Mouse (Mus musculus): Measurements from ENCODE around the gene Nelfb. TPM values are rescaled to one million over a fixed set of nuclear protein-coding genes. Genes with fewer than 3 reads are reported as not detected.

Gene Nelfb
- polyA plus RNA-seq, 1 experiment from 2014 or later: 22.3 TPM

DNA sequence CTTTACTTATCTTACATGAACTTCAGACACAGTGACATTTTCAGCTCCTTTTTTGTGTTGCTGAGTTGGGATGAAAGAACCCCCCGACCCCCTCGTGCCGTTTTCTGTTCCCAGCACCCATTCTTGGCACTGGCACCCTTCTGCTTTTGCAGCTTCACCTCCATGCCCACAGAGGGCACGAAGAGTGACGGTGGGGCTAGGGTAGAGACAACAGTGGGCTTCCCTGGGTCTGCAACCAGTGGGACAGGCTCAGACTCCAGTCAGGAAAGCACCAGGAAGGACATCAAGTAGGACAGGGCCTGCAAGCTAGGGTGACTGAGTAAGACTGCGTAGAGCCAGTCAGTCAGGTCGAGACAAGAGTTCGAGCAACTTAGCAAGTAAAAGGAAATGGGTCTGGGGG lies 29.0 kb upstream of the Nelfb start:
- Histone ChIP-seq H3K9ac (replicated peaks) (no peak overlapping the region), H3K4me3 (ENCODE audit: low read depth, low read length) (peak overlapping the region; percentile 47; the same call in 1 of the 2 replicates), H3K4me1 (ENCODE audit: insufficient read depth) (peaks cover 23% of the 10 kb centered on the region), H3K27ac (ENCODE audit: low read depth) (no peak overlapping the region), H3K9me3 (ENCODE audit: low read length) (no peaks in the 10 kb centered on the region), H3K27me3 (ENCODE audit: insufficient read depth, low read length) (peaks cover 26% of the 10 kb centered on the region), H3K4me2 (ENCODE audit: low read depth, low read length) (peak overlapping the region; percentile 78), H3K36me3 (replicated peaks; ENCODE audit: insufficient read depth, low read length) (no peaks in the 10 kb centered on the region)
- DNase-seq (no peak), ATAC-seq (no peak)
- 56% methylated on average over 8 of the region's 8 CpGs for WGBS (ENCODE audit: insufficient replicate concordance)
- TF ChIP-seq CTCF (IDR thresholded peaks at IDR 0.05; ENCODE audit: low read depth) (no peak), EP300 (IDR thresholded peaks at IDR 0.05; ENCODE audit: low read depth) (no peak)

GRCm38 (mm10) chr2:25239766-25240165 lies 28.5 kb upstream of the Nelfb start:
- WGBS (ENCODE audit: insufficient replicate concordance): 83% methylated on average over 3 of the region's 3 CpGs
- Histone ChIP-seq H3K9me3 (ENCODE audit: low read length) (no peaks in the 10 kb centered on the region), H3K27ac (ENCODE audit: low read depth) (no peak overlapping the region), H3K36me3 (replicated peaks; ENCODE audit: insufficient read depth, low read length) (no peaks in the 10 kb centered on the region), H3K9ac (replicated peaks) (no peak overlapping the region), H3K4me2 (ENCODE audit: low read depth, low read length) (no peak overlapping the region), H3K27me3 (ENCODE audit: insufficient read depth, low read length) (peaks cover 26% of the 10 kb centered on the region), H3K4me3 (ENCODE audit: low read depth, low read length) (no peak overlapping the region), H3K4me1 (ENCODE audit: insufficient read depth) (peaks cover 23% of the 10 kb centered on the region)
- no peak for DNase-seq
- TF ChIP-seq CTCF (IDR thresholded peaks at IDR 0.05; ENCODE audit: low read depth): no peak
- no peak for TF ChIP-seq EP300 (IDR thresholded peaks at IDR 0.05; ENCODE audit: low read depth)
- ATAC-seq: no peak

DNA sequence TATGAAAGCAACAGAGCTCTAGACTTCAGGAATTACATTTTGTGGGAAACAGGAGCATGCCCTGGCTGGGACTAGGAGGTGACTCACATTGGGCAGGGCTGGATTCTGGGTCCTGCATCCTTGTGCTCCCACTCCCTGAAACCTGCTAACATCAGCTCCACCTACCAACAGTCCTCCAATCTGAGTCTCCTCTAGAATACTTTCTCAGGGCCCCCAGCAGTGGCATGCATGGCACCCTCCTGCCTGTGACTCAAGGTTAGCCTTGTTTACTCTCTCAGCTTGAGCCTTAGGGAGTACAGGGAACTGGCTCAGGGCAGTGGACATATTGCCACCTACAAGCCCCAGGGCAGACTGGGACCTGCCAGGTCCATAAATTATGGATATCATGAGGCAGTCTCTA lies 26.8 kb upstream of the Nelfb start:
- H3K27me3 ChIP-seq (ENCODE audit: insufficient read depth, low read length): peaks cover 22% of the 10 kb centered on the region
- H3K4me2 ChIP-seq (ENCODE audit: low read depth, low read length): no peak overlapping the region

GRCm38 (mm10) chr2:25237522-25237921 lies 26.2 kb upstream of the Nelfb start:
- no peak overlapping the region for H3K4me3 ChIP-seq (ENCODE audit: low read depth, low read length)
- peaks cover 22% of the 10 kb centered on the region for H3K4me1 ChIP-seq (ENCODE audit: insufficient read depth)
- H3K36me3 ChIP-seq (replicated peaks; ENCODE audit: insufficient read depth, low read length): no peaks in the 10 kb centered on the region
- no peaks in the 10 kb centered on the region for H3K9me3 ChIP-seq (ENCODE audit: low read length)
- ATAC-seq (no peak), DNase-seq (no peak)
- H3K27ac ChIP-seq (ENCODE audit: low read depth): no peak overlapping the region
- TF ChIP-seq CTCF (IDR thresholded peaks at IDR 0.05; ENCODE audit: low read depth): no peak
- TF ChIP-seq EP300 (IDR thresholded peaks at IDR 0.05; ENCODE audit: low read depth): no peak
- no peak overlapping the region for H3K4me2 ChIP-seq (ENCODE audit: low read depth, low read length)
- 64% methylated on average over 4 of the region's 4 CpGs for WGBS (ENCODE audit: insufficient replicate concordance)
- peaks cover 16% of the 10 kb centered on the region for H3K27me3 ChIP-seq (ENCODE audit: insufficient read depth, low read length)
- H3K9ac ChIP-seq (replicated peaks): no peak overlapping the region

More for the DNA sequence above, 26.8 kb upstream of the Nelfb start:
- H3K9me3 ChIP-seq (ENCODE audit: low read length): no peaks in the 10 kb centered on the region
- DNase-seq (no peak), ATAC-seq (no peak)
- peaks cover 23% of the 10 kb centered on the region for H3K4me1 ChIP-seq (ENCODE audit: insufficient read depth)
- H3K9ac ChIP-seq (replicated peaks): no peak overlapping the region
- no peak overlapping the region for H3K4me3 ChIP-seq (ENCODE audit: low read depth, low read length)
- TF ChIP-seq CTCF (IDR thresholded peaks at IDR 0.05; ENCODE audit: low read depth): no peak
- H3K27ac ChIP-seq (ENCODE audit: low read depth): no peak overlapping the region
- H3K36me3 ChIP-seq (replicated peaks; ENCODE audit: insufficient read depth, low read length): no peaks in the 10 kb centered on the region

DNA sequence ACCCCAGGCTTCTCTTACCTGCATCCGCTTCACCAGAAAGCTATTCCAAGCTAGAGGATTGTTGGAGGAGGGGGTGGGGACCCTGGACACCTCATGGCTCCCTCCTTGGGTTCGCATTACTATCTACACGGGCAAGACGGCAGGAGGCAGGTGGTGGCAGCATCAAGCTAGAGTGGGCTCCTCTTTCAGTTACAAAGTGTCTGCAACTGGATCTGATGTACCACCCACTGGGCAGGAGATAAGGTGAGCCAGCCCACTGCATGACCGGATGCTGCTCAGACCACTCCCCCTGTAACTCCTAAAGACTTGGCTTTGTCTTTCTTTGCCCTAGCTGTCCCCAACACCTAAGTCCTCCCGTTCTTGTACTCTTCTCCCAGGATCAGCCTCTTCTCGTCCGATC lies 25.3 kb upstream of the Nelfb start, which contains the start of gene Rnf224:
TSS of gene Rnf224 (minus strand) at position 174 of the 400 bp plus-strand sequence.
- Histone ChIP-seq H3K9me3 (ENCODE audit: low read length) (no peaks in the 10 kb centered on the region), H3K27ac (ENCODE audit: low read depth) (no peak within 1 kb of the TSS), H3K4me2 (ENCODE audit: low read depth, low read length) (no peak within 1 kb of the TSS), H3K4me1 (ENCODE audit: insufficient read depth) (peaks cover 14% of the 10 kb centered on the region), H3K36me3 (replicated peaks; ENCODE audit: insufficient read depth, low read length) (no peaks in the 10 kb centered on the region), H3K27me3 (ENCODE audit: insufficient read depth, low read length) (peaks cover 8% of the 10 kb centered on the region), H3K9ac (replicated peaks) (no peak within 1 kb of the TSS), H3K4me3 (ENCODE audit: low read depth, low read length) (no peak within 1 kb of the TSS)
- ATAC-seq: no peak
- DNase-seq: no peak
- no peak for TF ChIP-seq EP300 (IDR thresholded peaks at IDR 0.05; ENCODE audit: low read depth)
- TF ChIP-seq CTCF (IDR thresholded peaks at IDR 0.05; ENCODE audit: low read depth): no peak
- WGBS (ENCODE audit: insufficient replicate concordance): 39% methylated on average over 8 of the region's 8 CpGs

DNA sequence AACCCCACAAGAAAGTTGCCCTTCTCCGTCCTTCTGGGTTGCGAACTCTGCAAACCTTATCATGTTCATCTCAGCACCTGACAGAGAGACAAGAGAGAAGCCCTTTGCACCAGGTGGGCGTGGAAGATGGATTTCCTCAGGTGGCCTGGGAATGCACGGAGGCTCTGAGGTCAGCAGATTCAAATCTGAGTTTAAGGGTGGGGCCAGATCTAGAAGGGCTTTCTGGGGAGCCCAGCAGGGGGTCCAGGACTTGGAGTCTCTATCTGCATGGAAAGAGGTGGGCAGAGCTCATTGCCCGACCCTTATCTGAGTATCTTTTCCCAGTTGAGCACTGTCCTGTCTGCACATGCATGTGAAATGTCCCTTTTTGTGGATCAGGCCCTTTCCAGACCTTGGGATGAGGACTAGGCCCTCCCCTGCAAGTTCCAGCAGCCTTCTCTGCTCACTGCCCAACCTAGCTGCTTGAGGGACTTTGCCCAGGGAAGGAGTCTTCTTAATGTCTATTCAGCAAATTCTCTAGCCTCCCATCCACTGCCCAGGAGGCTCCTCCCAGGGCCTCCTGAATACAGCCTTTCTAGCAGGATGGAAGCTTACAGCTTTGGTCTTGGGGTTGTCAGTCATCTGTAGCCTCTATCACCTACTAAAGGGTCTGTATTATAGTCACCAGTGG lies 23.4 kb upstream of the Nelfb start:
- ATAC-seq (no peak), DNase-seq (no peak)
- H3K27ac ChIP-seq (ENCODE audit: low read depth): no peak overlapping the region
- no peaks in the 10 kb centered on the region for H3K9me3 ChIP-seq (ENCODE audit: low read length)
- TF ChIP-seq CTCF (IDR thresholded peaks at IDR 0.05; ENCODE audit: low read depth): no peak
- TF ChIP-seq EP300 (IDR thresholded peaks at IDR 0.05; ENCODE audit: low read depth): no peak
- H3K4me1 ChIP-seq (ENCODE audit: insufficient read depth): no peaks in the 10 kb centered on the region; the same call in 1 of the 2 replicates
- no peaks in the 10 kb centered on the region for H3K36me3 ChIP-seq (replicated peaks; ENCODE audit: insufficient read depth, low read length)
- no peaks in the 10 kb centered on the region for H3K27me3 ChIP-seq (ENCODE audit: insufficient read depth, low read length)
- WGBS (ENCODE audit: insufficient replicate concordance): 64% methylated on average over 5 of the region's 5 CpGs
- no peak overlapping the region for H3K4me3 ChIP-seq (ENCODE audit: low read depth, low read length)
- no peak overlapping the region for H3K9ac ChIP-seq (replicated peaks)
- no peak overlapping the region for H3K4me2 ChIP-seq (ENCODE audit: low read depth, low read length)
